Mouse (Mus musculus) intestine, embryonic 16.5 days (tissue): ENCODE data around the gene Gabra2. TPM values are rescaled to one million over a fixed set of nuclear protein-coding genes. Genes with fewer than 3 reads are reported as not detected.

Experiments
- ATAC-seq: fragments of 200-750 bp; cut with Nextera tagmentation; 2 replicates; pipeline ENCODE4 v1.8.0; 2017; ENCODE audit warnings: moderate TSS enrichment, moderate library complexity
- H3K27ac ChIP-seq: fragments of 300-500 bp; sonication (generic); 2 replicates; pipeline ENCODE4 v1.5.1; 2014; ENCODE audit warnings: mild to moderate bottlenecking, low read length
- H3K27me3 ChIP-seq: fragments of 300-500 bp; sonication (generic); replicated peaks from 2 replicates; pipeline ENCODE4 v1.6.1; 2014; ENCODE audit warnings: low read length, control low read depth, mixed read lengths; ENCODE audit not compliant: control insufficient read depth, insufficient read depth
- H3K36me3 ChIP-seq: fragments of 300-500 bp; sonication (generic); 2 replicates; pipeline ENCODE4 v1.6.1; 2014; ENCODE audit warnings: low read length, control low read depth; ENCODE audit not compliant: control insufficient read depth, insufficient read depth
- H3K4me1 ChIP-seq: fragments of 300-500 bp; sonication (generic); 2 replicates; pipeline ENCODE4 v1.6.1; 2014; ENCODE audit warnings: low read length, control low read depth, mixed read lengths; ENCODE audit not compliant: control insufficient read depth, insufficient read depth
- H3K4me2 ChIP-seq: fragments of 300-500 bp; sonication (generic); 2 replicates; pipeline ENCODE4 v1.6.1; 2014; ENCODE audit warnings: low read depth, low read length, control low read depth
- H3K4me3 ChIP-seq: fragments of 300-500 bp; sonication (generic); 2 replicates; pipeline ENCODE4 v1.5.1; 2014; ENCODE audit warnings: mild to moderate bottlenecking, low read length
- H3K9ac ChIP-seq: fragments of 300-500 bp; sonication (generic); 2 replicates; pipeline ENCODE4 v1.6.1; 2014; ENCODE audit warnings: low read depth, low read length
- H3K9me3 ChIP-seq: fragments of 300-500 bp; sonication (generic); 2 replicates; pipeline ENCODE4 v1.6.1; 2016; ENCODE audit warnings: low read length, control low read depth; ENCODE audit not compliant: control insufficient read depth
- WGBS: fragments of 180-500 bp; shearing (Covaris S2); extraction: QIAGEN DNeasy Blood & Tissue Kit; methylation state at CpG from one replicate; pipeline ENCODE4 v1.1.7; 2014; 5-methylcytosine and 5-hydroxymethylcytosine counted together
- polyA plus RNA-seq: library from polyadenylated mRNA; unstranded; fragments of >200 nt; fragmentation: Nextera tagmentation; extraction: Ambion mirVana; gene quantifications from 2 replicates; pipeline ENCODE4 v1.2.1, GENCODE M21; 2015

Gene Gabra2
- polyA plus RNA-seq, result 2.5 and 3.3 TPM in 2 replicates

DNA sequence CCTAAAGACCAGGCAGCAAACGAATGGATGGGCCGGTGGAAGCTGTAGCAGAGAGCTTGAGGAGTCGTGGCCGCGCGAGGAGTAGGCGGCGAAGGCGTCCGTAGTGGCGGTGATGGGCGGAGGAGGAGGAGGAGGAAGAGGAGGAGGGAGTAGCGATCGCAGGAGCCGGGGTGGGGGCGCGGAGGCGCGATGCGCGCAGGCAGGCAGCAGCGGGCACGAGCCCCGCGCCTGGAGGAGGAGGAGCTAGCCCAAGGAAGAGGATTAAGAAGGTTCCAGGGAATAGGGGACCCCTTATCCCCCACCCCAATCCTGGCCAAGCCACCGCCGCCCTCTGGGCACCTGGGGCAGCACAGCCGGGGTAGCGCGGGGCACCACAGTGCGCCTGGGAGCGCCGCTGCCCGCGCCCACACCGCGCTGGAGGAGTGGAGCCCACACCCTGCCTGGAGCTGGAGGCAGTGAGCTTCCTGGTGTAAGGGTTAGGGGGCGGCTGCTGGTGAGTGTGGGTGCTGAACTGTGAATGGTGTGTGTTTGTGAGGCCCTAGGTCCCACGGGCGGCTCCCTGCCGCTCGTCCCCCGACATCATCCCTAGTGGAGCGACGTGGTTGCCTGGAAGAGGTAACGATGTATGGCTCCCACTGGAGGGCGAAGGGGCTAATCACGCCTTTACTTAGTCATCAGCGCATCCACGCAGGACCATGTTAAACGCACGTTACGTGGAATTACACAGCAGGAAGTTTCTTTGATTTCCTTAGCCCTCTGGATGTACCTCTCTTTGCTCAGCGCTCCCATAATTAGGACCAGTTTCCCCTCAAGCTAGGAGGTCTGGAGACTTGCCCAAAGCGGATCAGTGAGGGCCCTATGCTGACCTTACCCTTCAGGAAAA lies at the start of gene Gabra2:
TSS of gene Gabra2 (minus strand) at position 125 of the 883 bp plus-strand sequence.
- Histone ChIP-seq H3K4me3 (peak within 1 kb of the TSS; percentile 59), H3K4me2 (peak within 1 kb of the TSS; percentile 94), H3K27me3 (peaks cover 10% of the 10 kb centered on the region), H3K4me1 (peaks cover 8% of the 10 kb centered on the region; the same call in 1 of the 2 replicates), H3K36me3 (no peaks in the 10 kb centered on the region), H3K9ac (peak within 1 kb of the TSS; percentile 54), H3K9me3 (no peaks in the 10 kb centered on the region), H3K27ac (no peak within 1 kb of the TSS)
- ATAC-seq, result peak; percentile 81
- under 1% methylated on average over 52 of the region's 55 CpGs for WGBS

- Histone ChIP-seq H3K27me3 (no peaks in the 10 kb centered on the region), H3K9ac (no peak overlapping the region), H3K9me3 (no peaks in the 10 kb centered on the region), H3K27ac (no peak overlapping the region), H3K4me2 (no peak overlapping the region), H3K4me3 (no peak overlapping the region), H3K36me3 (no peaks in the 10 kb centered on the region), H3K4me1 (no peaks in the 10 kb centered on the region)
- no peak for ATAC-seq
- WGBS, result 73% methylated on average over 4 of the region's 4 CpGs
Observed at GRCm38 (mm10) chr5:71136691-71137090, 41.0 kb upstream of the Gabra2 start.

GRCm38 (mm10) chr5:71135840-71136239 lies 40.2 kb upstream of the Gabra2 start:
- Histone ChIP-seq H3K27ac (no peak overlapping the region), H3K4me1 (no peaks in the 10 kb centered on the region), H3K4me3 (no peak overlapping the region), H3K4me2 (no peak overlapping the region), H3K9me3 (no peaks in the 10 kb centered on the region), H3K9ac (no peak overlapping the region), H3K36me3 (no peaks in the 10 kb centered on the region), H3K27me3 (no peaks in the 10 kb centered on the region)
- WGBS, result 86% methylated on average over 2 of the region's 2 CpGs
- no peak for ATAC-seq

DNA sequence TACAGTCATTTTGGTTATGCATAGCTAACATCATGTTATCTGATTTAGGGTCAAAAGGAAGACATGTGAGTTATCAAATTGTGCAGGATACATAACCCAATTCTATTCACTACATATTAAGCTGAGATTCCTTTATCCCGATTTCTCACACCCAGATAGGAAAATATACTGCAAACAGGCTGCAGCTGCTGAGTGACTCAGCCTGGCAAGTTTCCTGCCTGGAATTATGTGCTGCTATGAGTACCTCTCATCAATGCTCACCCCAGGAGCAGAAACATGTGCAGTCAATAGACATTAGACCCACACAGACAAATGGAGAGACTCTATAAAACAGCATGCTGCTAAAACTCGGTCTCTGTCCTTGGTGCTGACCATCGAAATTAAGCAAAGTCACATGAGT lies 32.1 kb upstream of the Gabra2 start:
- 74% methylated on average over 3 of the region's 3 CpGs for WGBS
- no peak for ATAC-seq

GRCm38 (mm10) chr5:71115216-71115615 lies 19.6 kb upstream of the Gabra2 start:
- H3K27me3 ChIP-seq, result no peaks in the 10 kb centered on the region
- H3K9me3 ChIP-seq, result no peaks in the 10 kb centered on the region
- H3K36me3 ChIP-seq, result no peaks in the 10 kb centered on the region
- no peaks in the 10 kb centered on the region for H3K4me1 ChIP-seq
- H3K27ac ChIP-seq, result no peak overlapping the region
- no peak overlapping the region for H3K4me3 ChIP-seq
- ATAC-seq, result no peak
- WGBS, result 35% methylated on average over 1 of the region's 1 CpGs
- no peak overlapping the region for H3K4me2 ChIP-seq
- no peak overlapping the region for H3K9ac ChIP-seq

More for the DNA sequence above, 32.1 kb upstream of the Gabra2 start:
- Histone ChIP-seq H3K9ac (no peak overlapping the region), H3K4me1 (no peaks in the 10 kb centered on the region), H3K27me3 (no peaks in the 10 kb centered on the region), H3K4me2 (no peak overlapping the region), H3K27ac (no peak overlapping the region), H3K9me3 (no peaks in the 10 kb centered on the region), H3K36me3 (no peaks in the 10 kb centered on the region), H3K4me3 (no peak overlapping the region)

DNA sequence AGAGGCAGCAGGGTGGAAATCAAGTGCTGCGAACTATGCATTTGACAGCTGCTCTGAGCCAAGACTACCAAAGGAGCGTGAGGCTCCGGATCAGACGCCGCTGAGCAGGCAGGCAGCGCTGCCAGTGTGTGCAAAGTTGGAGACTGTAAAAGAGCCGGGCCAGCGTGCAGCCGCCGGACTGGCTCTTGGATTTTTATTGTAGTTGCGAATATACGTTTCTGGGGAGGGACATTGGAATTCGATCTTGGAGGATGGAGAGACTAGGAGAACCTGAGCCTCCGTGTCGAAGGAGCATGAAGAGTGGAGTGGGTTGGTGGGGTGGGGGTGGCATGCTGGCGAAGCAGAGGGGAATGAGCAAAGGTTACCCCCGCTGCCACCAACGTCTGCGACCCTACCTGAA lies 469 bp downstream of the Gabra2 start:
- no peak overlapping the region for H3K27ac ChIP-seq
- peak; percentile 60; the same call in 1 of the 2 replicates for ATAC-seq
- under 1% methylated on average over 19 of the region's 19 CpGs for WGBS
- no peaks in the 10 kb centered on the region for H3K9me3 ChIP-seq
- H3K27me3 ChIP-seq, result peaks cover 10% of the 10 kb centered on the region
- H3K4me1 ChIP-seq, result peaks cover 8% of the 10 kb centered on the region; the same call in 1 of the 2 replicates
- no peak overlapping the region; the same call in 1 of the 2 replicates for H3K9ac ChIP-seq
- H3K4me2 ChIP-seq, result peak overlapping the region; percentile 94
- H3K36me3 ChIP-seq, result no peaks in the 10 kb centered on the region
- H3K4me3 ChIP-seq, result peak overlapping the region; percentile 59

GRCm38 (mm10) chr5:71094776-71095175 lies 873 bp downstream of the Gabra2 start:
- 22% methylated on average over 10 of the region's 10 CpGs for WGBS
- Histone ChIP-seq H3K27me3 (peaks cover 10% of the 10 kb centered on the region), H3K36me3 (no peaks in the 10 kb centered on the region), H3K27ac (no peak overlapping the region), H3K4me1 (peaks cover 8% of the 10 kb centered on the region; the same call in 1 of the 2 replicates), H3K4me2 (peak overlapping the region; percentile 94), H3K9ac (no peak overlapping the region), H3K4me3 (peak overlapping the region; percentile 59), H3K9me3 (no peaks in the 10 kb centered on the region)
- no peak for ATAC-seq

- H3K4me1 ChIP-seq, result peaks cover 8% of the 10 kb centered on the region; the same call in 1 of the 2 replicates
- H3K36me3 ChIP-seq, result no peaks in the 10 kb centered on the region
- H3K27ac ChIP-seq, result no peak overlapping the region
- H3K4me2 ChIP-seq, result no peak overlapping the region
- H3K9me3 ChIP-seq, result no peaks in the 10 kb centered on the region
- no peak overlapping the region for H3K4me3 ChIP-seq
- H3K9ac ChIP-seq, result no peak overlapping the region
- no peak for ATAC-seq
- H3K27me3 ChIP-seq, result peaks cover 10% of the 10 kb centered on the region
- 72% methylated on average over 2 of the region's 2 CpGs for WGBS
Observed at GRCm38 (mm10) chr5:71093807-71094206, 1.8 kb downstream of the Gabra2 start.

DNA sequence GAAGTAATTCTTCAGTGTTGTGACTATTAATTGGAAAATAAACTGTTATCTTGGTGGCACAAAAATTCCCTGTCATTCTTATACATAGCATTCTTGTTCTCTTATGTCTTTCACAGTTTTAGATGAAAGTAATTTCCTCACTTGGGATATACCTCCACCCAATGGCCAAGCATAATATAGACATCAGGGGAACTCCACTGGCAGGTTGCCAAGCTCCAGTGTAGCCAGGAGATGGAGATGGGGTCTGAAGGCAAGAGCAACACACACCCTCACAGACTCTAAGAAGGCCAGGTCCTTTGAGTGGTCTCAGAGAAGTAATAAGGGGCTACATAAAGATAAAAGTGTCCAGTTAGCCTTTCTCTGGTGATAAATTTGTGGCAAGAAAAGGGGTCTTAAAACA lies 3.2 kb downstream of the Gabra2 start:
- no peak overlapping the region for H3K4me3 ChIP-seq
- H3K27me3 ChIP-seq, result peaks cover 10% of the 10 kb centered on the region
- no peak overlapping the region for H3K9ac ChIP-seq
- no peak for ATAC-seq
- H3K36me3 ChIP-seq, result no peaks in the 10 kb centered on the region
- H3K4me1 ChIP-seq, result peaks cover 8% of the 10 kb centered on the region; the same call in 1 of the 2 replicates
- H3K9me3 ChIP-seq, result no peaks in the 10 kb centered on the region
- no peak overlapping the region for H3K4me2 ChIP-seq
- no peak overlapping the region for H3K27ac ChIP-seq
